Mouse (Mus musculus) heart, embryonic 16.5 days (tissue): Measurements from ENCODE around the gene Lzic. TPM values are rescaled to one million over a fixed set of nuclear protein-coding genes. Genes with fewer than 3 reads are reported as not detected.

Experiments used
- ATAC-seq: fragments of 200-750 bp; cut with Nextera tagmentation; replicated peaks from 2 replicates; pipeline ENCODE4 v1.8.0; 2017; ENCODE audit warnings: moderate number of reproducible peaks; ENCODE audit not compliant: insufficient read depth, low FRiP score; ENCODE audit errors: extremely low read depth
- H3K27ac ChIP-seq: fragments of 300-500 bp; sonication (generic); 2 replicates; pipeline ENCODE4 v1.5.1; 2014; ENCODE audit warnings: mild to moderate bottlenecking, low read length, control low read depth, moderate library complexity
- H3K27me3 ChIP-seq: fragments of 300-500 bp; sonication (generic); 2 replicates; pipeline ENCODE4 v1.6.1; 2014; ENCODE audit warnings: low read length, mixed read lengths; ENCODE audit not compliant: control insufficient read depth, insufficient read depth
- H3K36me3 ChIP-seq: fragments of 300-500 bp; sonication (generic); 2 replicates; pipeline ENCODE4 v1.6.1; 2014; ENCODE audit not compliant: control insufficient read depth, insufficient read depth
- H3K4me1 ChIP-seq: fragments of 300-500 bp; sonication (generic); 2 replicates; pipeline ENCODE4 v1.6.1; 2014; ENCODE audit warnings: low read length, mixed read lengths; ENCODE audit not compliant: control insufficient read depth, insufficient read depth
- H3K4me2 ChIP-seq: fragments of 300-500 bp; sonication (generic); 2 replicates; pipeline ENCODE4 v1.6.1; 2014; ENCODE audit warnings: low read depth, mild to moderate bottlenecking, control low read depth, low read length
- H3K4me3 ChIP-seq: fragments of 300-500 bp; sonication (generic); 2 replicates; pipeline ENCODE4 v1.5.1; 2014; ENCODE audit warnings: mild to moderate bottlenecking, control low read depth, low read length
- H3K9ac ChIP-seq: fragments of 300-500 bp; sonication (generic); 2 replicates; pipeline ENCODE4 v1.6.1; 2014; ENCODE audit warnings: low read length, control low read depth
- H3K9me3 ChIP-seq: fragments of 300-500 bp; sonication (generic); replicated peaks from 2 replicates; pipeline ENCODE4 v1.6.1; 2016; ENCODE audit warnings: low read length; ENCODE audit not compliant: control insufficient read depth
- WGBS: fragments of 180-500 bp; shearing (Covaris S2); extraction: QIAGEN DNeasy Blood & Tissue Kit; methylation state at CpG from one replicate; pipeline ENCODE4 v1.1.7; 2014; 5-methylcytosine and 5-hydroxymethylcytosine counted together
- polyA plus RNA-seq: library from polyadenylated mRNA; unstranded; fragments of >200 nt; fragmentation: Nextera tagmentation; extraction: Ambion mirVana; gene quantifications from 2 replicates; pipeline ENCODE4 v1.2.1, GENCODE M21; 2015

Gene Lzic
- polyA plus RNA-seq, 1 experiment from 2014 or later, result 39.3 TPM

DNA sequence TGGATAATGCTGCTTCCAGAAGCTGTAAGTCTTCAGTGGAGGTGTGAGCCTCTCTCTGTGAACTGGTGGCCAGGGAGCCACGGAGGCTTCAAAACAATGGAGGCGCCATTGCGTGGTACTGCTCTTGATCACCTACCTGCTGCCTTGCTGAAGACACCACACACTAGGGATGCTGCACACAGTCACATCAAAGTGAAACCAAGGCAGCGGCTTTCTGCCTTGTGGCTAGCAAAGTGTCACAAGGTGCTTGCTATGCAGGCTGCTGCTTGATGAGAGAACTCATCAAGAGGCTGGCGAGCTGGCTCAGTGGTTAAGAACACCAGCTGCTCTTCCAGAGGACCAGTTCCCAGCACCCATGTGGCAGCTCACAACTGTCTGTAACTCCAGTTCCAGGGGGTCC lies 30.7 kb downstream of the Lzic start:
- Histone ChIP-seq H3K4me1 (peaks cover 7% of the 10 kb centered on the region; the same call in 1 of the 2 replicates), H3K9me3 (no peaks in the 10 kb centered on the region; the same call in 1 of the 2 replicates), H3K27ac (no peak overlapping the region), H3K27me3 (no peaks in the 10 kb centered on the region), H3K4me3 (no peak overlapping the region), H3K36me3 (no peaks in the 10 kb centered on the region), H3K9ac (no peak overlapping the region), H3K4me2 (no peak overlapping the region)
- ATAC-seq, result no peak
- 89% methylated on average over 5 of the region's 5 CpGs for WGBS

DNA sequence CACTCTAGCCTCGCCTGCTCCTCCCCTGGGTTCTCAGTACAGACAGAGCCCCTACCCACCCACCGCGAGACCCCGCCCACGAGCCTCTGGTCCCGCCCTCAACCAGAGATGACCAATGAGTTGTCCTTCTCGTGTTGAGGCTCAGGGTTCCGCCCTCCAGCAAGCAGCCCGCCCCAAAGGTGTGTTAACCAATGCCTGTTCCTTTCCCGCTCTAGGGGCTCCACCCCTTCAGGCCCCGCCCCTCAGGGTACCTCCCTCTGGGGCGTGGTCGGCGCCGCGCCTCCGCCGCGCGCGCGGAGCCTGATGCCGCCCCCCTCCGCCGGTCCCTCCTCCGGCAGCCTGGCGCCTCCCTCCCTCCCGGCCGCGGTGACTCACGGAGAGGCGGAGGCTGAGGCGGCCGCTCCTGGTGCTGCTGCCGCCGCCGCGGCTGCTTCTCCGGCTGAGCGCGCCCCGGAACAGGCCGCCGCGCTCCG lies 32.9 kb downstream of the Lzic start, which contains the start of gene Ctnnbip1:
Gene Ctnnbip1, plus strand, starts transcription at position 369 of the 473 bp plus-strand sequence.
- peak within 1 kb of the TSS; percentile 89 for H3K4me2 ChIP-seq
- peak within 1 kb of the TSS; percentile 90 for H3K9ac ChIP-seq
- H3K36me3 ChIP-seq, result no peaks in the 10 kb centered on the region
- H3K4me1 ChIP-seq, result peaks cover 7% of the 10 kb centered on the region; the same call in 1 of the 2 replicates
- H3K27ac ChIP-seq, result peak within 1 kb of the TSS; percentile 44; the same call in 1 of the 2 replicates
- 1% methylated on average over 41 of the region's 46 CpGs for WGBS
- ATAC-seq, result peak; percentile 98
- peak within 1 kb of the TSS; percentile 81 for H3K4me3 ChIP-seq
- H3K27me3 ChIP-seq, result no peaks in the 10 kb centered on the region
- no peaks in the 10 kb centered on the region; the same call in 1 of the 2 replicates for H3K9me3 ChIP-seq

DNA sequence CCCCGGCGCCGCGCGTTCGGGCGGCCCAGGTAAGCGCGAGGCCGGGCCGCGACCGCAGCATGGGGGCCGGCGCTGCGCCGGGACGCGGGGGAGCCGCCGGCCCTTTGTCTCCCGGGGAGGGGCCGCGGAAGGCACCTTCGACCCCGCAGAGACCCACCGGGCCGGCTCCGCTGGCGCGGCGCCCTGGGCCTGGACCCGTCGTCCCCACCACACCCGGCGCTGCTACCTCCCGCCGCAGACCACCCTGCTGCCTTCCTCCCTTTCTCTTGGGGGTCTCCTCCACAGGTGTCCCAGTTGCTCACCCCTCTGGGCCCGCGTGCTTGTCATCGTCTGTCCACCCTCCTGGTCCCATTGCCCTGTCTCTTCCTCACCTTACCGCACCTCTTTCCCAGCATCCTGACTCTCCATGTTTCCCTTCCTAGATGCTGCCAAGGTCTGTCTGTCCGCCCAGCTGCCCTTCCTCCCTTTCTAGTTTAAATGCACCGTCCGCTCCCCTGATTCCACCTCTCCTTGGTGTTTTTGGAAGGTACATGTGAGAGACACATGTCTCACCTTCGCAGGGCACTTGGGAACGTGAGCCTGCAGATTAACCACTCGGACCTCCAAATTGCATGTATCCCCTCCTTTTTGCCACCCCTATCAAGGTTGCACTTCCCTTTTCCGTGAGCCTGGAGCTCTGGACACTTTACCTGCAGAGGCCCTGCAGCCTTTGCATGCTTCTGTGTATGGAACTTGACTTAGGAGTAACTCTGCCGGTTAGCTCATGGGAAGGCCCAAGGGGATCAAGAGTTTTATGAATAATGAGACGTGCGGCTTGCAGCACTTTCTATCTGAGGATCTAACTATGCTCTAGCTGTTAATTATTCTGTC lies 33.6 kb downstream of the Lzic start:
- no peaks in the 10 kb centered on the region; the same call in 1 of the 2 replicates for H3K9me3 ChIP-seq
- ATAC-seq, result no peak
- H3K9ac ChIP-seq, result peak overlapping the region; percentile 90
- H3K27ac ChIP-seq, result peak overlapping the region; percentile 44; the same call in 1 of the 2 replicates
- H3K4me2 ChIP-seq, result peak overlapping the region; percentile 89
- H3K4me3 ChIP-seq, result peak overlapping the region; percentile 81
- no peaks in the 10 kb centered on the region for H3K36me3 ChIP-seq
- peaks cover 7% of the 10 kb centered on the region; the same call in 1 of the 2 replicates for H3K4me1 ChIP-seq
- WGBS, result 4% methylated on average over 51 of the region's 52 CpGs
- H3K27me3 ChIP-seq, result no peaks in the 10 kb centered on the region

DNA sequence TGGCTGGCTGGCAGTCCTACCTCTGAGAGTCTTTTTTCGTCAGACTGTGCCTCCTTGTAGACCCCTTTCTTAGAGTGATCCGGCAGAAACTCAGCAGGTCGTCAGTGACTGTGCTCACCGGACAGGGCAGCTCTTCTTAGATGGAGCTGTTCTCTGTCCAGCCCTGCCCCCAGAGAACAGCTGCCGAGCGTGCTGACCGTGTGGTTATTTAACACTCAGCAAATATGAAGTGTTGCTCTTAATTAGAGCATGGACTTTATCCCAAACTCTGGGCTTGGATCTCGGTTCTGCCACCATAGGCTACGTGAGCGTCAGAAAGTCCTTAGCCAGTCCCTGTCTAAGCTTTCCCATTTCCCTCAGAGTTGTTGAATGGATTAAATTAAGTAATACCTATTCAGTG lies 36.2 kb downstream of the Lzic start:
- H3K9ac ChIP-seq, result no peak overlapping the region
- H3K9me3 ChIP-seq, result no peaks in the 10 kb centered on the region; the same call in 1 of the 2 replicates
- no peak overlapping the region for H3K4me3 ChIP-seq
- no peaks in the 10 kb centered on the region for H3K27me3 ChIP-seq
- peaks cover 20% of the 10 kb centered on the region for H3K4me1 ChIP-seq
- ATAC-seq, result no peak
- H3K27ac ChIP-seq, result no peak overlapping the region
- H3K36me3 ChIP-seq, result no peaks in the 10 kb centered on the region
- WGBS, result 64% methylated on average over 10 of the region's 10 CpGs
- H3K4me2 ChIP-seq, result no peak overlapping the region

DNA sequence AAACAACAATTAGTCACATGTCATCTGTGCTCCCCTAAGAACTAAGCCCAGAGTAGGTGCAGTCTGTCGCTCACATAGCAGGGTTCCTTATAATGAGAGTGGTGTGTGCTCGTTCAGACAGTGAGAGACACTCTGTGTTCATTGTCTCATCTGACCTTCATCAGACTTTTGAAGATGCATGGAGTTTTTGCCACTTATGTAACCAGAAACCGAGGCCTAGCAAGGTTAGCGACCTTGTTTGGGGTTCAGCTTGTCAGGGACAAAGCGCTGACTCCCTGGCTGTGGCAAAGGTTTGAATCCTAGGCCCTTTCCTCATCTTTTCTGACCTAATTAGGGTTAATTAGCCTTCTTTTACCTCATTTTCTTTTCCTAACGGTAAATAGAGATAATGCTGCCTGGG lies 38.9 kb downstream of the Lzic start:
- Histone ChIP-seq H3K4me3 (no peak overlapping the region), H3K9ac (no peak overlapping the region), H3K4me2 (no peak overlapping the region), H3K9me3 (no peaks in the 10 kb centered on the region), H3K4me1 (peaks cover 15% of the 10 kb centered on the region), H3K27me3 (no peaks in the 10 kb centered on the region), H3K36me3 (no peaks in the 10 kb centered on the region), H3K27ac (no peak overlapping the region)
- WGBS, result 89% methylated on average over 6 of the region's 6 CpGs
- ATAC-seq, result no peak

DNA sequence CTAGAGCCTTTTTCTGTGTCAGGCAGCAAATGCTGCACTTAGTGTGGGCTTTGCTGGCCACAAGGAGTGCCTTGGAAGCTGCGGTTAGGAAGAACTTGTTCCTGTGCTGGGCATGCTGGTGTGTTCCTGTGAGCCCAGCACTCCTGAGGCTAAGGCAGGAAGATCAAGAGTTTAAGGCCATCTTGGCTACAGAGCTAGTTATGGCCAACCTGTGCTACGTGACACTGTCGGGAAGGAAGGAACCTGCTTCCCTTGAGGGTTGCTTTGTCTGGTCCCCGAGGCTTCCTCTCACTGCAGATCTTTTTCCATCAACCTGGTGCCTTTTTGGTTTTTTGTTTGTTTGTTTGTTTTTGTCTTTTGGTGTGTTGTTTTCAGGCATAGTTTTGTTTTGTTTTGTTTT lies 40.1 kb downstream of the Lzic start:
- Histone ChIP-seq H3K4me1 (peaks cover 22% of the 10 kb centered on the region), H3K27ac (peak overlapping the region; percentile 63), H3K9me3 (no peaks in the 10 kb centered on the region), H3K9ac (no peak overlapping the region), H3K36me3 (no peaks in the 10 kb centered on the region), H3K4me2 (no peak overlapping the region), H3K27me3 (no peaks in the 10 kb centered on the region), H3K4me3 (no peak overlapping the region)
- 74% methylated on average over 4 of the region's 4 CpGs for WGBS
- no peak for ATAC-seq

DNA sequence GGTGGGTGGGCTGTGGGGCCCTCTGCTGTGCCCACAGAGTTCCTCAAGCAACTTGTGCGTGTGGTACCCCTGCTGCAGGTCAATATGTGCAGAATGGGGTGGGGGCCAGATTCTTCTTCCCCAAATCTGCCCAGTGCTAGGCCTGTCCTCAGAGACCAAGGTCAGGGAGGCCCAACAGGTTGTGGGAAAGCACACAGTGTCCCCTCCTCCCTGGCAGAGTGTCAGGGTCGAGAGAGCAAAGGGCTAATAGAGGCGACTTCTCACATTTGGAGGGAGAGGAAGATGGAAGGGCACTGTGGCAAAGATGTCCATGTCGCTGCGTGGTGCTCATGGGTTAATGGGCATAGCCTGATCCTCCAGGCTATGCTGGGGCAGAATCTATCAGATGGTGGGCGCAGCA lies 40.8 kb downstream of the Lzic start:
- Histone ChIP-seq H3K4me2 (no peak overlapping the region), H3K9me3 (no peaks in the 10 kb centered on the region), H3K4me1 (peaks cover 22% of the 10 kb centered on the region), H3K36me3 (no peaks in the 10 kb centered on the region), H3K4me3 (no peak overlapping the region), H3K9ac (peak overlapping the region; percentile 35), H3K27me3 (no peaks in the 10 kb centered on the region), H3K27ac (peak overlapping the region; percentile 17)
- no peak for ATAC-seq
- 71% methylated on average over 6 of the region's 6 CpGs for WGBS

DNA sequence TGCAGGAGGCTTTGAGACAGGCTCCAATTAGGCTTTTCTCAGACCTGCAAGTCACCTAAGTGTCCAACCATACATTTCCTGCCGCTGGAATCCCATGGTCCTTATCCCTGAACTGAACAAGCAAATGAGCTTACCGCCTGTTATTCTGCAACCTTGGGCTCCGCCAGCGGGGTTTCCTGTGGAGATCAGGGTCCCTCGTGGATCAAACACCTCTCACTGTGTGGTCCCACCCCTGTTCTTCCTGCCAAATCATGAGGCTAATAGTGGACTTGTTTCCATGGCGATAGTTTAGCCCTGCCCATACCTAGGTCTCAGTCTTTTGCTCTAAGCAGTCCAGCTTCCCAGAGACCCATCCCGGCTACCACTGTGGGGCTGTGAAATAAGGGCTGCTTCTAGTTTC lies 41.3 kb downstream of the Lzic start:
- whole genome bisulfite sequencing, result 59% methylated on average over 7 of the region's 7 CpGs
- H3K9me3 ChIP-seq, result no peaks in the 10 kb centered on the region
- peaks cover 22% of the 10 kb centered on the region for H3K4me1 ChIP-seq
- H3K9ac ChIP-seq, result no peak overlapping the region
- no peaks in the 10 kb centered on the region for H3K27me3 ChIP-seq
- peak; percentile 45 for ATAC-seq
- no peak overlapping the region for H3K4me2 ChIP-seq
- H3K27ac ChIP-seq, result peak overlapping the region; percentile 29
- no peaks in the 10 kb centered on the region for H3K36me3 ChIP-seq
- no peak overlapping the region for H3K4me3 ChIP-seq
